Mouse (Mus musculus) right cerebral cortex, postnatal 10 days (tissue): Measurements from ENCODE around the gene Olfr137.

Experiments used
- DNase-seq, 2 experiments: peaks; one replicate each; pipeline ENCODE4 v3.0.0; 2021; ENCODE audit warnings: low spot score in 2 of 2

The Olfr137 gene

DNA sequence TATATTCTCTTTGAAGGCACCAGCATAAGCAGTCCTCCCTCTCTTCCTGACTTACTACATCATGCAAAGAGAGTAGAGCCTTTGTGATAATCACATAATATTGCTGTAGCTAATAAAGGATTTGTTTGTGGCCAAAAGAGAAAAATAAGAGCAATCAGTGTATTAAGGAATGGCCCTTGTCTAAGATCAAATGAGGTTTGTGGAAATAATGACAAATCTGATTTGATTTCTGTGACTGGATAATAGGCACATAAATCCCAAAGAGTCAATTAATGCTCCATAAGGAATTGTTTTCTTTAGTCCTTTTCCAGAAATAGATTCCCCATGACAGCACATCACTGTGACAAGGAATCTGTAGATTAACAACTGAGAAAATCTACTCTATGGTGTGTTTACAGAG, at the start of gene Olfr137:
Olfr137 (minus strand) TSS at position 101 of the 400 bp plus-strand sequence.
- DNase-seq, result no peak

- no peak for DNase-seq
Observed at GRCm38 (mm10) chr17:38329531-38329930, 22.2 kb upstream of the Olfr137 start, which contains the start of gene Olfr136. Gene Olfr136, plus strand, starts transcription at chr17:38329831.

DNA sequence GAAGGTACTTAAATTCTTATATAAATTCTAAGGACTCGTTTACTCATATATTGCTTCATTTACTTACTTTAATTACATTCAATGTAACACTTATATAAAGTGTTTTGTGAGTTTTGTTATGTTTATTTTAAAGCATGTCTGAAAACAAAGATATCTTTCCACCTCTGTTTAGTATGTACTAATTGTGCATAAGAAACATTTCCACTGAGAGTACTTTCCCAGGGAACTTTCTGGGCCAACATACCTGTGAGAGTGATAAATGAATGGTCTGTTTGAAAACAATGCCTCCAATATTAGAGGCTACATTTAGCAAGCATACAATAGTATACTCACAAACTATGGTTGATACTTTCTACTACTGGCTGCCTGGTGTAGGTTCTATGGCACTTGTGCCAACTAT, 46.6 kb downstream of the Olfr137 start, which contains the start of gene Olfr138:
Olfr138 (plus strand) TSS at position 301 of the 400 bp plus-strand sequence.
- DNase-seq, result no peak
